Mouse (Mus musculus): ENCODE results near the gene Ccnd1. TPM values are rescaled to one million over a fixed set of nuclear protein-coding genes. Genes with fewer than 3 reads are reported as not detected.
A peak's percentile ranks its signal among the peaks of the same experiment; 100 is the strongest.
"Not testable (repeated sequence)": the region's sequence is repeated elsewhere in the genome, so short reads cannot be mapped to it uniquely, and the experiment has no call there.

The Ccnd1 gene
- total RNA-seq, 2 experiments from 2014 or later = 26.3 to 39.2 TPM

DNA sequence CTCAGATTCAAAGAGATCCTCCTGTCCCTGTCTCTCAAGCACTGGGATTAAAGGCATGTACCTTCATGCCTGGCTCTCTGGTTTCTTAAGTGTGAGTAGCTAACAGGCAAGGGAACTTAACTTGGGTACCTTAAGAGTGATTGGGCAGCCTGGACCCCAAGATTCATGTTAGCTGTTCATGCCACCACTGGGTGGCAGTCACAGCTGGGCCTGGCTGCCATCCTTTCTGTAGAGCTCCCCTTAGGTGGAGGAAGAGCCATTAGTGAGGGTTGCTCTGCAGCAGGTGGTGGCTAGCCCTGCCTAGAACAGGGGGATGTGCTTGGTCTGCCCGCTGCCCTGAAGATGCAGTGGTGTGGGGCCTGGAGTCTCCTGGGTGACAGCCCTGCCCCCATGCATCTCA lies 20.9 kb downstream of the Ccnd1 start:
- no peak for DNase-seq (ENCODE audit: low spot score in 2 of 2)
- intact Hi-C loops (cut with DNase I) = no loop called here

- peak; percentile 86 to 92 for DNase-seq (ENCODE audit: low spot score in 2 of 2)
- intact Hi-C loops (cut with DNase I) = no loop called here
Measured at GRCm38 (mm10) chr7:144914948-144915750, 24.6 kb downstream of the Ccnd1 start, which contains the start of gene LTO1. TSS of gene LTO1 (plus strand) at chr7:144915100.

DNA sequence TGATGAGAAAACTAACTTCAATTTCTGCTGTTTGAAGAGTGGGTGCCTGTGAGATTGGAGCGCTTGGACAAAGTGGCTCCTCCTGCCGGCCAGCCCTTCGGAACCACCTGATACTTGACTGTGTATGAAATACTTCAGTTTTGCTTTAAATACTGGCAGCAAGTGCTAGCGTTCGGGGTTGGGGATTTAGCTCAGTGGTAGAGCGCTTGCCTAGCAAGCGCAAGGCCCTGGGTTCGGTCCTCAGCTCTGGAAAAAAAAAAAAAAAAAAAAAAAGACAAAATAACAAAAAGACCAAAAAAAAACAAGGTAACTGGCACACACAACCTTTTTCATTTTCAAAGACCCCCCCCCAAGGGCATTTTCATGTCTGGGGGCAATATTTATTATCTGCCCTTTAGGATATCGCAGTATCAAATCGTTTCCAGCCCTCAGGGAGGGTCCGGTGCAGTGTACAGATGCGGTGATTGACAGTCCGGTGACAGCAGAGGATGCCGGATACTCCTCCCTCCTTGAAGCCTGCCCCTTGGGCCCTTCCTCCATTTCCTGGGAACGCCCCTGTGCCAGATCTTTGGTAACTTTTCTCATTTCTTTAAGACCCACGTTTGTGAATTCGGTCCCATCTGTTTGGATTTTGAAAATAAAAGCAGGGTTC lies 25.3 kb downstream of the Ccnd1 start:
- DNase-seq (ENCODE audit: low spot score in 2 of 2) = peak; percentile 88
- intact Hi-C loops (cut with DNase I) = no loop called here

- intact Hi-C loops (cut with DNase I) = no loop called here
- DNase-seq (ENCODE audit: low spot score in 2 of 2) = no peak
Measured at GRCm38 (mm10) chr7:144912897-144913296, 26.8 kb downstream of the Ccnd1 start.

DNA sequence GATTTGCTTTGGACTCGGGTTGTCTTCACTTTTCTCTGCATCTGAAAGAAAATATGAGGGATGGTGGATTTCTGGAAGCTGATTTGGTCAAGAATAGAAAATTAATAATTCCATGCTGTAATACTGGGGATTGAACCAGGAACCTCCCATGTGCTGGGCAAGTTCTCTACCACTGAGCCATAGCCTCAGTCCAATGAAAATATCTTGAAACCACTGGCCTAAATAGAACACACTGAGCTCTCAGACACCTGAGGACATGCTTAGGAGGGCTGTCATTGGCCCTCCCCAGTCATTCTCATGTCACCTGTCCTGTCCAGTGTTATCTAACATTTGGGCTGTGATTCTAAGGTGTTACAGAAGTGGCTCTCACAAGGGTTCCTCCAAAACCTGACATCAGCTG lies 28.6 kb downstream of the Ccnd1 start:
- DNase-seq (ENCODE audit: low spot score in 2 of 2) = peak in 1 of 2 experiments; percentile 53
- intact Hi-C loops (cut with DNase I) = no loop called here

DNA sequence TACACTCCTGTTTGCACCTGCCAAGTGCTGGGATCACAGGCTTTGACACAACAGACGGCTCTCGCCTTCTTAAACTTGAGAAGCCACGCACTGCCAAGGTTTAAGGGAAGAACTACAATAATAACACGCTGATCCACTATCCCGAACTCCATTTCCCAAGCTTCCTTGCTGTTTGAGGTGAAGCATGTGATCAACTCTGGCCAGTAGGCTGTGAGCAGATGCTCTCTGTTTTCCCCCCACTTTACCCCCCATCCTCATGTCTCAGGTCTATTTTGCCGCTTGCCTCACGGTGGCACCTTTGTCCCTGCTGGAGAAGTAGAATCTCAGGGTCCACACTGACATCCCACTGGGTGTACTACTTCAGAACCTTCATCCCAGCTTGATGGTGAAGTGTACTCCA lies 31.0 kb downstream of the Ccnd1 start:
- DNase-seq (ENCODE audit: low spot score in 2 of 2) = peak; percentile 46 to 67
- intact Hi-C loops (cut with DNase I) = no loop called here

DNA sequence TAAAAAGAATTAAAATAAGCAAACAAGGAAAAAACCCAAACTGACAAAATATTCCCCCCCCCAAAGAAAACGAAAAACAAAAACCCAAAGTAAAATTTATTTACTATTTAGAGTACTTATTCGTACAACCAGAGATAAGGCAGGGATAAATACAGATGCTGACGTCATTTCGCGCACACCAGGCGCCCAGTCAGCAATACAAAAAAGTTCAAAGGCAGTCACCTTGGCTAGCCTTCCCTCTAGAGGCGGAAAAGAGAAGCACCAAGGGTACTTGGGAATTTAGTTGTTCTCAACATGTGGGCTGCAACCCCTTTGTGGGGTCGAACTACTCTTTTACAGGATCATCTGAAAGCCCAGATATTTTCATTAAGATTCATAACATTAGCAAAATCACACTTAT lies 31.9 kb downstream of the Ccnd1 start:
- intact Hi-C loops (cut with DNase I) = no loop called here
- DNase-seq (ENCODE audit: low spot score in 2 of 2) = no peak

GRCm38 (mm10) chr7:144906708-144907397 lies 32.9 kb downstream of the Ccnd1 start:
- intact Hi-C loops (cut with DNase I) = no loop called here
- DNase-seq (ENCODE audit: low spot score in 2 of 2) = peak; percentile 52 to 81

- DNase-seq (ENCODE audit: low spot score in 2 of 2); intact Hi-C loops (cut with DNase I): not testable (repeated sequence)
Measured at GRCm38 (mm10) chr7:144905514-144905913, 34.2 kb downstream of the Ccnd1 start.

GRCm38 (mm10) chr7:144898506-144898905 lies 41.2 kb downstream of the Ccnd1 start:
- intact Hi-C loops (cut with DNase I) = loop anchor here (5.0 kb wide), 2 partner anchors 51 to 311 kb away; partner anchors contain the start of gene Fgf4
- no peak for DNase-seq (ENCODE audit: low spot score in 2 of 2)

DNA sequence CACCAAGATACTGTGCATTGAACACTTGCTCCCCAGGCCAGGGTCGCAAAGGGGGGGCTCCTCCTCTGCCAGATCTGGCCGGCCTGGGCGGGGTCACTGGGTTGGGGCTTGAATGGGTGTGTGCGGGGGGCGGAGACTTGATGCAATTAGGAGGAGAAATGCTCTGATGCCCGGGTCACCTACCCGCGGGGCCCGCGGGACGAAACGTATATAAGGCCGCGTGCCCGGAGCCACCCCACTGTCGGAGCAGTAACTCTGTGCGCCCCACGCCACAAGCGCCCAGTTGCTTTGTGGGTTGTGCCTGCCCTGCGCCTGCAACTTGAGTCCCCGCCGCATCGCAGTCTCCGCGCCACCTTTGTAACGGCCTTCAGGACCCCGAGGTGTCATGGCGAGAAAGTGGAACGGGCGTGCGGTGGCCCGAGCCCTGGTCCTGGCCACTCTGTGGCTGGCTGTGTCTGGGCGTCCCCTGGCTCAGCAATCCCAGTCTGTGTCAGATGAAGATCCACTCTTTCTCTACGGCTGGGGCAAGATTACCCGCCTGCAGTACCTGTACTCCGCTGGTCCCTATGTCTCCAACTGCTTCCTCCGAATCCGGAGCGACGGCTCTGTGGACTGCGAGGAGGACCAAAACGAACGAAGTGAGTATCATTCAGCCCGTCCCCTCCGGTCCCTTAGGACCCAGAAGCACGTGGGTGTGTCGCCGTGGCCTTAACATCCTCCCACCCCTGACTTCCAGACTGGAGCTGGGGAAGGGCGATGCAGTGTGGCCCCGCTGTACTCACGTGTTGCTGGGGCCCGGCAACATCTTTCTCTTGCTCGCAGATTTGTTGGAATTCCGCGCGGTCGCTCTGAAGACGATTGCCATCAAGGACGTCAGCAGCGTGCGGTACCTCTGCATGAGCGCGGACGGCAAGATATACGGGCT lies 43.2 kb downstream of the Ccnd1 start, which contains the start of gene Fgf15:
TSS of gene Fgf15 (plus strand) at position 238 of the 925 bp plus-strand sequence.
- intact Hi-C loops (cut with DNase I) = loop anchor here (5.0 kb wide), 2 partner anchors 49 to 309 kb away; partner anchors contain the start of gene Fgf4
- DNase-seq (ENCODE audit: low spot score in 2 of 2) = no peak

GRCm38 (mm10) chr7:144895305-144896111 lies 44.2 kb downstream of the Ccnd1 start:
- DNase-seq (ENCODE audit: low spot score in 2 of 2) = peak; percentile 73 to 75
- intact Hi-C loops (cut with DNase I) = loop anchor here (5.0 kb wide), 2 partner anchors 48 to 308 kb away; partner anchors contain the start of gene Fgf4

- intact Hi-C loops (cut with DNase I) = loop anchor here (1.0 to 5.0 kb wide), 3 partner anchors 47 to 307 kb away; partner anchors contain the start of gene Fgf4
- no peak for DNase-seq (ENCODE audit: low spot score in 2 of 2)
Measured at GRCm38 (mm10) chr7:144894706-144895105, 45.0 kb downstream of the Ccnd1 start.

- DNase-seq (ENCODE audit: low spot score in 2 of 2) = peak; percentile 38 to 60
- intact Hi-C loops (cut with DNase I) = loop anchor here (1.0 kb wide), 1 partner anchor 96 kb away; no protein-coding TSS in a partner anchor
Measured at GRCm38 (mm10) chr7:144894191-144894590, 45.5 kb downstream of the Ccnd1 start.

DNA sequence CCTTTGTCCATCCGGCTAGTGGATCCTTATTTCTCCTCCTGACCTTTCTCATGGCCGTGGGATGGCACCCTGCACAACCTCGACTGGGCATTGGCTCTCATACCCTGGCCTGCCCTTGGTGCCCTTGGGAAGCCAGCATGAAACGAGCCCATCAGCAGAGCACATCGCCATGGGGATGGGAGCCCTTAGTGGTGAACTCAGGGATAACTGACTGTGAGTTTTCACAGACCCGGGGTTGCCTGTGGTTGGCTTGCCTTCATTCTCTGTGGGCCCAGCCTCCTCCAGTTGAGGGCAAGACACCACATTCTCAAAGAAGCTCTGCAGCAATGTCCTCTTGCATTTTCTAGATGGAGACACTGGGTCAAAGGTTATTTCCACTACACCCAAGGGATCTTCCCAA lies 47.4 kb downstream of the Ccnd1 start:
- intact Hi-C loops (cut with DNase I) = no loop called here

GRCm38 (mm10) chr7:144891863-144892262 lies 47.9 kb downstream of the Ccnd1 start:
- intact Hi-C loops (cut with DNase I) = no loop called here

More for the DNA sequence above, 47.4 kb downstream of the Ccnd1 start:
- no peak for DNase-seq (ENCODE audit: low spot score in 2 of 2)

GRCm38 (mm10) chr7:144890661-144891060 lies 49.1 kb downstream of the Ccnd1 start:
- DNase-seq (ENCODE audit: low spot score in 2 of 2); intact Hi-C loops (cut with DNase I): not testable (repeated sequence)

More at GRCm38 (mm10) chr7:144891863-144892262, 47.9 kb downstream of the Ccnd1 start:
- DNase-seq (ENCODE audit: low spot score in 2 of 2) = peak in 1 of 2 experiments; percentile 28
